Mouse (Mus musculus) activated CD4-positive, CD25-positive, alpha-beta regulatory T cell, adult 4 months (primary cell): ENCODE data around the gene Nup133. TPM values are rescaled to one million over a fixed set of nuclear protein-coding genes. Genes with fewer than 3 reads are reported as not detected.
A peak's percentile ranks its signal among the peaks of the same experiment; 100 is the strongest.
"Not testable (repeated sequence)": the region's sequence is repeated elsewhere in the genome, so short reads cannot be mapped to it uniquely, and the experiment has no call there.

Experiments
- ATAC-seq: one replicate; pipeline ENCODE4 v1.8.0; 2017
- polyA plus RNA-seq, 2 experiments: library from polyadenylated mRNA; unstranded; fragments of 100-300 nt; shearing (Covaris generic); gene quantifications; one replicate each; pipeline ENCODE4 v1.2.1; 2017

Gene Nup133
- polyA plus RNA-seq: 10 to 100 TPM in 1 of 2 experiments, 1 to 10 TPM in 1; 6.4 to 10.2 TPM

- peak; percentile 85 for ATAC-seq
Observed at GRCm38 (mm10) chr8:123948942-123949685, at the start of gene Nup133. Gene Nup133 (minus strand): TSS chr8:123949265.

- no peak for ATAC-seq
Observed at GRCm38 (mm10) chr8:123993997-123994396, 44.9 kb upstream of the Nup133 start.

- no peak for ATAC-seq
Observed at GRCm38 (mm10) chr8:123993597-123993996, 44.5 kb upstream of the Nup133 start.

- ATAC-seq: no peak
Observed at GRCm38 (mm10) chr8:123992587-123992986, 43.5 kb upstream of the Nup133 start.

- no peak for ATAC-seq
Observed at GRCm38 (mm10) chr8:123990277-123991049, 41.4 kb upstream of the Nup133 start.

GRCm38 (mm10) chr8:123989128-123989527 lies 40.1 kb upstream of the Nup133 start:
- no peak for ATAC-seq

- no peak for ATAC-seq
Observed at GRCm38 (mm10) chr8:123988605-123989038, 39.6 kb upstream of the Nup133 start.

- peak; percentile 46 for ATAC-seq
Observed at GRCm38 (mm10) chr8:123982826-123983400, 33.8 kb upstream of the Nup133 start, which contains the start of gene Abcb10. Gene Abcb10 (minus strand): TSS chr8:123983122.

GRCm38 (mm10) chr8:123982291-123982793 lies 33.3 kb upstream of the Nup133 start:
- ATAC-seq: no peak

- no peak for ATAC-seq
Observed at GRCm38 (mm10) chr8:123981674-123982073, 32.6 kb upstream of the Nup133 start.

- ATAC-seq: no peak
Observed at GRCm38 (mm10) chr8:123980239-123980638, 31.2 kb upstream of the Nup133 start.

GRCm38 (mm10) chr8:123978926-123979325 lies 29.9 kb upstream of the Nup133 start:
- ATAC-seq: no peak

GRCm38 (mm10) chr8:123978166-123978838 lies 29.2 kb upstream of the Nup133 start:
- ATAC-seq: no peak

- ATAC-seq: no peak
Observed at GRCm38 (mm10) chr8:123977499-123977898, 28.4 kb upstream of the Nup133 start.

- no peak for ATAC-seq
Observed at GRCm38 (mm10) chr8:123973495-123973894, 24.4 kb upstream of the Nup133 start.

- no peak for ATAC-seq
Observed at GRCm38 (mm10) chr8:123966896-123967295, 17.8 kb upstream of the Nup133 start.

GRCm38 (mm10) chr8:123961371-123961770 lies 12.3 kb upstream of the Nup133 start:
- no peak for ATAC-seq

- ATAC-seq: not testable (repeated sequence)
Observed at GRCm38 (mm10) chr8:123960556-123960955, 11.5 kb upstream of the Nup133 start.

- no peak for ATAC-seq
Observed at GRCm38 (mm10) chr8:123960056-123960455, 11.0 kb upstream of the Nup133 start.

- ATAC-seq: no peak
Observed at GRCm38 (mm10) chr8:123959473-123959872, 10.4 kb upstream of the Nup133 start.

GRCm38 (mm10) chr8:123958130-123958529 lies 9.1 kb upstream of the Nup133 start:
- ATAC-seq: no peak

- ATAC-seq: no peak
Observed at GRCm38 (mm10) chr8:123954246-123954645, 5.2 kb upstream of the Nup133 start.
